Mouse (Mus musculus) kidney, adult 2 months (tissue): Measurements from ENCODE around the gene Fastkd2. TPM values are rescaled to one million over a fixed set of nuclear protein-coding genes. Genes with fewer than 3 reads are reported as not detected.

Source experiments
- DNase-seq: peaks from one replicate; pipeline ENCODE4 v3.0.0; 2021
- H3K27ac ChIP-seq: fragments of 200-500 bp; 2 replicates; pipeline ENCODE4 v1.5.1; 2012; ENCODE audit warnings: low read depth, low read length, control low read depth, inconsistent platforms; ENCODE audit not compliant: insufficient read depth
- H3K27me3 ChIP-seq: fragments of 200-500 bp; replicated peaks from 2 replicates; pipeline ENCODE4 v1.6.1; 2012; ENCODE audit warnings: mild to moderate bottlenecking, moderate library complexity, low read length, inconsistent platforms; ENCODE audit not compliant: control insufficient read depth, insufficient read depth
- H3K36me3 ChIP-seq: fragments of 200-500 bp; 2 replicates; pipeline ENCODE4 v1.6.1; 2012; ENCODE audit warnings: mild to moderate bottlenecking, moderate library complexity, low read length, inconsistent platforms; ENCODE audit not compliant: control insufficient read depth, insufficient read depth
- H3K4me1 ChIP-seq: fragments of 200-500 bp; 2 replicates; pipeline ENCODE4 v1.6.1; 2011; ENCODE audit warnings: low read length; ENCODE audit not compliant: control insufficient read depth, insufficient read depth
- H3K4me3 ChIP-seq: fragments of 200-500 bp; 2 replicates; pipeline ENCODE4 v1.5.1; 2011; ENCODE audit warnings: mild to moderate bottlenecking, low read depth, low read length, control low read depth; ENCODE audit not compliant: insufficient read depth
- CTCF ChIP-seq: fragments of 200-500 bp; conservative IDR thresholded peaks from 2 replicates; pipeline ENCODE4 v1.5.1; 2011; ENCODE audit warnings: low read depth, mild to moderate bottlenecking, control low read depth, low read length, moderate library complexity, mixed read lengths; ENCODE audit not compliant: insufficient read depth, insufficient read length
- POLR2A ChIP-seq: fragments of 200-500 bp; IDR thresholded peaks from one replicate; pipeline ENCODE4 v1.6.1; 2011; ENCODE audit warnings: low read depth, low read length, control low read depth
- WGBS: fragments of 180-500 bp; shearing (Covaris S2); methylation state at CpG from one replicate; pipeline ENCODE4 v1.1.7; 2018; 5-methylcytosine and 5-hydroxymethylcytosine counted together
- polyA plus RNA-seq: library from polyadenylated mRNA; depleted of rRNA; stranded (reverse); fragments of >200 nt; gene quantifications from 2 replicates; pipeline ENCODE4 v1.2.3, GENCODE M21; 2012

Gene Fastkd2
- polyA plus RNA-seq, 1 experiment = 7.2 TPM

- Histone ChIP-seq H3K4me1 (no peaks in the 10 kb centered on the region), H3K27me3 (no peaks in the 10 kb centered on the region), H3K4me3 (no peak overlapping the region), H3K36me3 (no peaks in the 10 kb centered on the region), H3K27ac (no peak overlapping the region)
- TF ChIP-seq POLR2A (no peak), CTCF (no peak)
- WGBS = 69% methylated on average over 2 of the region's 2 CpGs
- no peak for DNase-seq
These were observed 25.6 kb downstream of the Fastkd2 start for GRCm38 (mm10) chr1:63756005-63756404.

- Histone ChIP-seq H3K4me3 (no peak overlapping the region), H3K4me1 (no peaks in the 10 kb centered on the region), H3K36me3 (no peaks in the 10 kb centered on the region), H3K27me3 (no peaks in the 10 kb centered on the region), H3K27ac (no peak overlapping the region)
- WGBS = 7% methylated on average over 3 of the region's 3 CpGs
- DNase-seq = peak; percentile 36
- 0 out of 2 replicates have a peak, but pooled peaks have one; percentile 10 for TF ChIP-seq CTCF
- no peak for TF ChIP-seq POLR2A
These were observed 32.8 kb downstream of the Fastkd2 start for GRCm38 (mm10) chr1:63763212-63763694.

GRCm38 (mm10) chr1:63763881-63764386 lies 33.5 kb downstream of the Fastkd2 start:
- no peaks in the 10 kb centered on the region for H3K36me3 ChIP-seq
- H3K4me1 ChIP-seq = no peaks in the 10 kb centered on the region
- WGBS = 62% methylated on average over 7 of the region's 7 CpGs
- H3K4me3 ChIP-seq = no peak overlapping the region
- no peaks in the 10 kb centered on the region for H3K27me3 ChIP-seq
- H3K27ac ChIP-seq = 0 out of 2 replicates have a peak overlapping the region, but pooled peaks have one; percentile 22
- DNase-seq = no peak
- TF ChIP-seq POLR2A (no peak), CTCF (no peak)

GRCm38 (mm10) chr1:63764395-63764794 lies 34.0 kb downstream of the Fastkd2 start:
- Histone ChIP-seq H3K36me3 (no peaks in the 10 kb centered on the region), H3K27ac (no peak overlapping the region), H3K4me3 (no peak overlapping the region), H3K27me3 (no peaks in the 10 kb centered on the region), H3K4me1 (no peaks in the 10 kb centered on the region)
- no peak for DNase-seq
- no peak for TF ChIP-seq CTCF
- TF ChIP-seq POLR2A = no peak
- WGBS = 87% methylated on average over 7 of the region's 7 CpGs

DNA sequence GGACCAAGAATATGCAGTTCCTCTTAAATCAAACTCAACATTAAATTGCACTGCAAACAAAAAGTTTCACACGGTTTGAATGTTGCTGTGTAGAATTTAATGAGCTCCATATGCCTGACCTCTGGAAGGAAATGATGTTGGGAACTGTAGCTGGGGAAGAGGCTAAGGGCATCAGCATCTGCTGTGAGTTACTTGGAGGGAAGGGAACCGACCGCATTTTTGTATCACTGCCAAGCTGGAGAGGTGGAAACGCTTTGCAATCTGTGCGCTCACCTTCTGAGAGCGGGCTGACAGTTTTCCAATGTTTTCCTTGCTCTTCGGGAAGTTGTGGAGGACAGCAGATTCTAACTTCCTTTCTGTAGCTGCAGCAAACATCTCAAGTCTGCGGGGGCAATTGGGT lies 37.7 kb downstream of the Fastkd2 start:
- Histone ChIP-seq H3K4me1 (no peaks in the 10 kb centered on the region), H3K27ac (no peak overlapping the region), H3K27me3 (no peaks in the 10 kb centered on the region), H3K4me3 (no peak overlapping the region), H3K36me3 (no peaks in the 10 kb centered on the region)
- 46% methylated on average over 8 of the region's 8 CpGs for WGBS
- DNase-seq = no peak
- TF ChIP-seq POLR2A (no peak), CTCF (no peak)

DNA sequence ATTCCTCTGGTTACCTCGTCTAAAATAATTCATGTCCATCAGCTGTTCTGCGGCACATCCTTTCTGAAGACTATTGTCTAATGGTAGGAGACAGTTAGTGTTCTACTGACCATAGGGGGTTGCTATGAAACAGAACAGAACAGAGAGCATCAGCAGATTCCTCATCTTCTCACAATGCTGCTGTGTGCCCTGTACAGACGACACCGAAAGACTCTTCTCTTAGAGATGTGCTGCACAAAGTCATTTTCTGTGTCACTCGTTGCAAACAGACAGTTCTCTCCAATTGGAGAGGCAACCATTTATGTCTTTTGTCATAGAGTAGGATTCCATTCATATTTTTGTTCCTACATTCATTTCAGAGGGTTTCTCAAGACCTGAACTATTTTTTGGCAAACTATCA lies 38.8 kb downstream of the Fastkd2 start, which contains the start of gene 4933402D24Rik:
Gene 4933402D24Rik, minus strand, starts transcription at position 101 of the 400 bp plus-strand sequence.
- Histone ChIP-seq H3K27ac (no peak within 1 kb of the TSS), H3K27me3 (no peaks in the 10 kb centered on the region), H3K4me1 (no peaks in the 10 kb centered on the region), H3K36me3 (no peaks in the 10 kb centered on the region), H3K4me3 (no peak within 1 kb of the TSS)
- WGBS = 69% methylated on average over 5 of the region's 5 CpGs
- no peak for DNase-seq
- TF ChIP-seq CTCF = no peak
- TF ChIP-seq POLR2A = no peak

DNA sequence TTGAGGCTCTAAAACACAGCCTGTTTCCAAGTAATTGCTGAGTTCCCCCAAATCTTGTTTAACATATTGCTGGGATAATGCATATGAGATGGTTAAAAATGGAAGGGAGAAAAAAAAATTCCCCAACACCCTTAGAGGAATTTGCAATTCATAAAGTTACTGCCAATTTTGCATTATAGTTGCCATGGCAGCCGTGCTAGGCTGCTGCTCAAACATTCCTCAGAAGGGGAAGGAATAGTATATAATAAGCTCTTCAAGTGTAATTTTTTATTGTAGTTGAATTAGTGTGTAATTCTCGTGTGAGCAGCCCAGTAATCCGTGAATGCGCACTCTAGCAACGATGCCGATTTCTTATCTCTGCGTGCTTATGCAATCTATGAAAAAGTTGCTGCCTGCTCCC lies 39.9 kb downstream of the Fastkd2 start:
- H3K27me3 ChIP-seq = no peaks in the 10 kb centered on the region
- H3K4me1 ChIP-seq = no peaks in the 10 kb centered on the region
- no peak for TF ChIP-seq CTCF
- no peak for TF ChIP-seq POLR2A
- no peak overlapping the region for H3K4me3 ChIP-seq
- H3K36me3 ChIP-seq = no peaks in the 10 kb centered on the region
- H3K27ac ChIP-seq = no peak overlapping the region
- DNase-seq = no peak
- WGBS = 75% methylated on average over 7 of the region's 7 CpGs
